Mouse (Mus musculus): ENCODE data around the gene Cdc42ep2. TPM values are rescaled to one million over a fixed set of nuclear protein-coding genes. Genes with fewer than 3 reads are reported as not detected.

The Cdc42ep2 gene
- polyA plus RNA-seq, 1 experiment from 2014 or later = 21.3 TPM

- H3K4me3 ChIP-seq (ENCODE audit: low read depth, low read length) = peak overlapping the region; percentile 70
- no peaks in the 10 kb centered on the region for H3K9me3 ChIP-seq (ENCODE audit: low read length)
- H3K27me3 ChIP-seq (replicated peaks; ENCODE audit: insufficient read depth, low read length) = no peaks in the 10 kb centered on the region
- peak overlapping the region; percentile 80 for H3K4me2 ChIP-seq (replicated peaks; ENCODE audit: low read depth, low read length)
- no peak for TF ChIP-seq CTCF (IDR thresholded peaks at IDR 0.05)
- no peak for TF ChIP-seq EP300 (IDR thresholded peaks at IDR 0.05)
- H3K36me3 ChIP-seq (ENCODE audit: insufficient read depth, low read length) = peaks cover under 1% of the 10 kb centered on the region; the same call in 1 of the 2 replicates
- peaks cover 25% of the 10 kb centered on the region for H3K4me1 ChIP-seq (ENCODE audit: insufficient read depth, low read depth, low read length)
- H3K9ac ChIP-seq (replicated peaks; ENCODE audit: low read depth) = peak overlapping the region; percentile 78
- no peak for DNase-seq (ENCODE audit: low spot score)
- no peak for ATAC-seq
- H3K27ac ChIP-seq (ENCODE audit: low read length) = peak overlapping the region; percentile 57
- 5% methylated on average over 13 of the region's 13 CpGs for WGBS
Observed at GRCm38 (mm10) chr19:5874391-5874968, 50.1 kb downstream of the Cdc42ep2 start.

- Histone ChIP-seq H3K4me1 (ENCODE audit: insufficient read depth, low read depth, low read length) (peaks cover 22% of the 10 kb centered on the region), H3K27me3 (replicated peaks; ENCODE audit: insufficient read depth, low read length) (no peaks in the 10 kb centered on the region), H3K9me3 (ENCODE audit: low read length) (no peaks in the 10 kb centered on the region), H3K27ac (ENCODE audit: low read length) (no peak overlapping the region), H3K4me3 (ENCODE audit: low read depth, low read length) (no peak overlapping the region), H3K36me3 (ENCODE audit: insufficient read depth, low read length) (peaks cover 10% of the 10 kb centered on the region; the same call in 1 of the 2 replicates), H3K9ac (replicated peaks; ENCODE audit: low read depth) (no peak overlapping the region), H3K4me2 (replicated peaks; ENCODE audit: low read depth, low read length) (0 out of 2 replicates have a peak overlapping the region, but pooled peaks have one; percentile 80)
- WGBS = 70% methylated on average over 19 of the region's 19 CpGs
- ATAC-seq (no peak), DNase-seq (ENCODE audit: low spot score) (no peak)
- TF ChIP-seq CTCF (IDR thresholded peaks at IDR 0.05) = no peak
- no peak for TF ChIP-seq EP300 (IDR thresholded peaks at IDR 0.05)
Observed at GRCm38 (mm10) chr19:5872931-5873556, 51.6 kb downstream of the Cdc42ep2 start.

- Histone ChIP-seq H3K4me1 (ENCODE audit: insufficient read depth, low read depth, low read length) (peaks cover 22% of the 10 kb centered on the region), H3K27ac (ENCODE audit: low read length) (0 out of 2 replicates have a peak overlapping the region, but pooled peaks have one; percentile 38)
- 67% methylated on average over 4 of the region's 4 CpGs for WGBS
Observed at GRCm38 (mm10) chr19:5872528-5872927, 52.1 kb downstream of the Cdc42ep2 start.

GRCm38 (mm10) chr19:5871683-5872082, 52.9 kb downstream of the Cdc42ep2 start:
- Histone ChIP-seq H3K4me2 (replicated peaks; ENCODE audit: low read depth, low read length) (peak overlapping the region; percentile 36), H3K9me3 (ENCODE audit: low read length) (no peaks in the 10 kb centered on the region), H3K9ac (replicated peaks; ENCODE audit: low read depth) (no peak overlapping the region), H3K27me3 (replicated peaks; ENCODE audit: insufficient read depth, low read length) (no peaks in the 10 kb centered on the region), H3K36me3 (ENCODE audit: insufficient read depth, low read length) (peaks cover 20% of the 10 kb centered on the region; the same call in 1 of the 2 replicates), H3K4me3 (ENCODE audit: low read depth, low read length) (no peak overlapping the region), H3K27ac (ENCODE audit: low read length) (peak overlapping the region; percentile 60), H3K4me1 (ENCODE audit: insufficient read depth, low read depth, low read length) (peaks cover 18% of the 10 kb centered on the region)
- peak; percentile 19 for DNase-seq (ENCODE audit: low spot score)
- TF ChIP-seq EP300 (IDR thresholded peaks at IDR 0.05) (no peak), CTCF (IDR thresholded peaks at IDR 0.05) (no peak)
- WGBS = 40% methylated on average over 3 of the region's 6 CpGs
- peak; percentile 2; the same call in 1 of the 2 replicates for ATAC-seq

More at GRCm38 (mm10) chr19:5872528-5872927, 52.1 kb downstream of the Cdc42ep2 start:
- Histone ChIP-seq H3K27me3 (replicated peaks; ENCODE audit: insufficient read depth, low read length) (no peaks in the 10 kb centered on the region), H3K9me3 (ENCODE audit: low read length) (no peaks in the 10 kb centered on the region), H3K36me3 (ENCODE audit: insufficient read depth, low read length) (peaks cover 15% of the 10 kb centered on the region; the same call in 1 of the 2 replicates), H3K9ac (replicated peaks; ENCODE audit: low read depth) (no peak overlapping the region), H3K4me2 (replicated peaks; ENCODE audit: low read depth, low read length) (no peak overlapping the region), H3K4me3 (ENCODE audit: low read depth, low read length) (no peak overlapping the region)
- TF ChIP-seq CTCF (IDR thresholded peaks at IDR 0.05) (no peak), EP300 (IDR thresholded peaks at IDR 0.05) (no peak)
- DNase-seq (ENCODE audit: low spot score) (no peak), ATAC-seq (no peak)

- peaks cover 21% of the 10 kb centered on the region; the same call in 1 of the 2 replicates for H3K36me3 ChIP-seq (ENCODE audit: insufficient read depth, low read length)
- no peak overlapping the region for H3K4me3 ChIP-seq (ENCODE audit: low read depth, low read length)
- H3K4me1 ChIP-seq (ENCODE audit: insufficient read depth, low read depth, low read length) = peaks cover 18% of the 10 kb centered on the region
- TF ChIP-seq EP300 (IDR thresholded peaks at IDR 0.05) (no peak), CTCF (IDR thresholded peaks at IDR 0.05) (no peak)
- DNase-seq (ENCODE audit: low spot score) (peak; percentile 87), ATAC-seq (peak; percentile 80)
- H3K27me3 ChIP-seq (replicated peaks; ENCODE audit: insufficient read depth, low read length) = no peaks in the 10 kb centered on the region
- H3K27ac ChIP-seq (ENCODE audit: low read length) = peak overlapping the region; percentile 60
- peak overlapping the region; percentile 36 for H3K4me2 ChIP-seq (replicated peaks; ENCODE audit: low read depth, low read length)
- no peak overlapping the region for H3K9ac ChIP-seq (replicated peaks; ENCODE audit: low read depth)
- 11% methylated on average over 7 of the region's 7 CpGs for WGBS
- H3K9me3 ChIP-seq (ENCODE audit: low read length) = no peaks in the 10 kb centered on the region
Observed at GRCm38 (mm10) chr19:5871273-5871672, 53.3 kb downstream of the Cdc42ep2 start.

- no peak for ATAC-seq
Observed at GRCm38 (mm10) chr19:5868096-5868495, 56.5 kb downstream of the Cdc42ep2 start.

More at GRCm38 (mm10) chr19:5868096-5868495, 56.5 kb downstream of the Cdc42ep2 start:
- H3K4me3 ChIP-seq (ENCODE audit: low read depth, low read length) = no peak overlapping the region
- no peak for DNase-seq (ENCODE audit: low spot score)
- H3K4me2 ChIP-seq (replicated peaks; ENCODE audit: low read depth, low read length) = no peak overlapping the region
- 77% methylated on average over 6 of the region's 6 CpGs for WGBS
- no peaks in the 10 kb centered on the region for H3K27me3 ChIP-seq (replicated peaks; ENCODE audit: insufficient read depth, low read length)
- no peak overlapping the region for H3K9ac ChIP-seq (replicated peaks; ENCODE audit: low read depth)
- no peaks in the 10 kb centered on the region for H3K9me3 ChIP-seq (ENCODE audit: low read length)
- peaks cover 43% of the 10 kb centered on the region for H3K36me3 ChIP-seq (ENCODE audit: insufficient read depth, low read length)
- no peak for TF ChIP-seq EP300 (IDR thresholded peaks at IDR 0.05)
- TF ChIP-seq CTCF (IDR thresholded peaks at IDR 0.05) = no peak
- H3K4me1 ChIP-seq (ENCODE audit: insufficient read depth, low read depth, low read length) = peaks cover 12% of the 10 kb centered on the region
- no peak overlapping the region for H3K27ac ChIP-seq (ENCODE audit: low read length)

Other genes with a start within 250 kb of the Cdc42ep2 start
- gene Map3k11, start 236.1 kb downstream of the Cdc42ep2 start, polyA plus RNA-seq (2015; fragmentation: Nextera tagmentation; extraction: Ambion mirVana) = 36.8 and 36.9 TPM in 2 replicates
- gene Pcnx3, start 235.9 kb downstream of the Cdc42ep2 start, polyA plus RNA-seq (2015; fragmentation: Nextera tagmentation; extraction: Ambion mirVana) = 11.3 and 12.9 TPM in 2 replicates
- gene Kcnk7, start 220.4 kb downstream of the Cdc42ep2 start, polyA plus RNA-seq (2015; fragmentation: Nextera tagmentation; extraction: Ambion mirVana) = 0.87 and 1.3 TPM in 2 replicates
- gene Ehbp1l1, start 198.5 kb downstream of the Cdc42ep2 start, polyA plus RNA-seq (2015; fragmentation: Nextera tagmentation; extraction: Ambion mirVana) = 19.3 and 21.6 TPM in 2 replicates
- 120 and 126 TPM in 2 replicates for gene Fam89b, start 195.2 kb downstream of the Cdc42ep2 start, polyA plus RNA-seq (2015; fragmentation: Nextera tagmentation; extraction: Ambion mirVana)
- gene Ltbp3, start 183.9 kb downstream of the Cdc42ep2 start, polyA plus RNA-seq (2015; fragmentation: Nextera tagmentation; extraction: Ambion mirVana) = 51.9 and 59.6 TPM in 2 replicates
- 64.6 TPM in 2 replicates for gene Scyl1, start 153.4 kb downstream of the Cdc42ep2 start, polyA plus RNA-seq (2015; fragmentation: Nextera tagmentation; extraction: Ambion mirVana)
- 33.9 and 35.1 TPM in 2 replicates for gene Frmd8, start 49.5 kb downstream of the Cdc42ep2 start, polyA plus RNA-seq (2015; fragmentation: Nextera tagmentation; extraction: Ambion mirVana)
- 8.4 and 10.2 TPM in 2 replicates for gene Slc25a45, start 47.0 kb downstream of the Cdc42ep2 start, polyA plus RNA-seq (2015; fragmentation: Nextera tagmentation; extraction: Ambion mirVana)
- gene Tigd3, start 30.7 kb downstream of the Cdc42ep2 start, polyA plus RNA-seq (2015; fragmentation: Nextera tagmentation; extraction: Ambion mirVana) = 1.3 and 1.5 TPM in 2 replicates
- 77.7 and 78.0 TPM in 2 replicates for gene Dpf2, start 11.8 kb downstream of the Cdc42ep2 start, polyA plus RNA-seq (2015; fragmentation: Nextera tagmentation; extraction: Ambion mirVana)
- 16.6 and 20.7 TPM in 2 replicates for gene Pola2, start 39.4 kb upstream of the Cdc42ep2 start, polyA plus RNA-seq (2015; fragmentation: Nextera tagmentation; extraction: Ambion mirVana)
- gene Slc22a20, start 61.3 kb upstream of the Cdc42ep2 start, polyA plus RNA-seq (2015; fragmentation: Nextera tagmentation; extraction: Ambion mirVana) = not detected in 2 replicates
- 11.9 and 14.3 TPM in 2 replicates for gene Capn1, start 91.1 kb upstream of the Cdc42ep2 start, polyA plus RNA-seq (2015; fragmentation: Nextera tagmentation; extraction: Ambion mirVana)
- 16.3 and 18.7 TPM in 2 replicates for gene Syvn1, start 121.8 kb upstream of the Cdc42ep2 start, polyA plus RNA-seq (2015; fragmentation: Nextera tagmentation; extraction: Ambion mirVana)
- 36.7 and 37.6 TPM in 2 replicates for gene Mrpl49, start 133.0 kb upstream of the Cdc42ep2 start, polyA plus RNA-seq (2015; fragmentation: Nextera tagmentation; extraction: Ambion mirVana)
- 784 and 827 TPM in 2 replicates for gene Fau, start 133.0 kb upstream of the Cdc42ep2 start, polyA plus RNA-seq (2015; fragmentation: Nextera tagmentation; extraction: Ambion mirVana)
- gene Znhit2, start 136.4 kb upstream of the Cdc42ep2 start, polyA plus RNA-seq (2015; fragmentation: Nextera tagmentation; extraction: Ambion mirVana) = 31.2 and 33.9 TPM in 2 replicates
- 8.1 and 9.5 TPM in 2 replicates for gene Tm7sf2, start 143.6 kb upstream of the Cdc42ep2 start, polyA plus RNA-seq (2015; fragmentation: Nextera tagmentation; extraction: Ambion mirVana)
- 48.7 and 52.7 TPM in 2 replicates for gene Vps51, start 152.4 kb upstream of the Cdc42ep2 start, polyA plus RNA-seq (2015; fragmentation: Nextera tagmentation; extraction: Ambion mirVana)
- gene Tmem262, start 155.2 kb upstream of the Cdc42ep2 start, polyA plus RNA-seq (2015; fragmentation: Nextera tagmentation; extraction: Ambion mirVana) = not detected in 2 replicates
- 0.35 and 0.62 TPM in 2 replicates for gene Gm28374, start 157.4 kb upstream of the Cdc42ep2 start, polyA plus RNA-seq (2015; fragmentation: Nextera tagmentation; extraction: Ambion mirVana)
- gene Zfpl1, start 160.1 kb upstream of the Cdc42ep2 start, polyA plus RNA-seq (2015; fragmentation: Nextera tagmentation; extraction: Ambion mirVana) = 53.5 and 57.8 TPM in 2 replicates
- 2.8 TPM in 2 replicates for gene Cdca5, start 160.2 kb upstream of the Cdc42ep2 start, polyA plus RNA-seq (2015; fragmentation: Nextera tagmentation; extraction: Ambion mirVana)
- not detected in 2 replicates for gene AC131692.1, start 169.6 kb upstream of the Cdc42ep2 start, polyA plus RNA-seq (2015; fragmentation: Nextera tagmentation; extraction: Ambion mirVana)
- 0.14 TPM in 1 of 2 replicates, not detected in the other for gene Naaladl1, start 181.0 kb upstream of the Cdc42ep2 start, polyA plus RNA-seq (2015; fragmentation: Nextera tagmentation; extraction: Ambion mirVana)
- gene Sac3d1, start 193.8 kb upstream of the Cdc42ep2 start, polyA plus RNA-seq (2015; fragmentation: Nextera tagmentation; extraction: Ambion mirVana) = 22.3 and 24.5 TPM in 2 replicates
- 29.7 and 30.8 TPM in 2 replicates for gene Snx15, start 203.5 kb upstream of the Cdc42ep2 start, polyA plus RNA-seq (2015; fragmentation: Nextera tagmentation; extraction: Ambion mirVana)
- gene Batf2, start 216.2 kb upstream of the Cdc42ep2 start, polyA plus RNA-seq (2015; fragmentation: Nextera tagmentation; extraction: Ambion mirVana) = 0.93 and 1.0 TPM in 2 replicates
- 64.5 and 64.6 TPM in 2 replicates for gene Arl2, start 216.7 kb upstream of the Cdc42ep2 start, polyA plus RNA-seq (2015; fragmentation: Nextera tagmentation; extraction: Ambion mirVana)

Data from lung, postnatal 0 days (tissue).